Mouse (Mus musculus): Measurements from ENCODE around the gene Tmem253. TPM values are rescaled to one million over a fixed set of nuclear protein-coding genes. Genes with fewer than 3 reads are reported as not detected.

Gene Tmem253
- polyA plus RNA-seq, 1 experiment from 2014 or later: 0.63 TPM

GRCm38 (mm10) chr14:52009841-52010240, 5.6 kb upstream of the Tmem253 start:
- H3K36me3 ChIP-seq (replicated peaks): peaks cover 51% of the 10 kb centered on the region
- H3K4me1 ChIP-seq: peaks cover 86% of the 10 kb centered on the region
- H3K27me3 ChIP-seq (ENCODE audit: poor library complexity, severe bottlenecking): no peaks in the 10 kb centered on the region
- H3K27ac ChIP-seq: peak overlapping the region; percentile 100
- H3K4me3 ChIP-seq: peak overlapping the region; percentile 80
- DNase-seq (ENCODE audit: extremely low spot score, low spot score): no peak
- WGBS: 30% methylated on average over 6 of the region's 6 CpGs
- H3K9me3 ChIP-seq: no peaks in the 10 kb centered on the region

DNA sequence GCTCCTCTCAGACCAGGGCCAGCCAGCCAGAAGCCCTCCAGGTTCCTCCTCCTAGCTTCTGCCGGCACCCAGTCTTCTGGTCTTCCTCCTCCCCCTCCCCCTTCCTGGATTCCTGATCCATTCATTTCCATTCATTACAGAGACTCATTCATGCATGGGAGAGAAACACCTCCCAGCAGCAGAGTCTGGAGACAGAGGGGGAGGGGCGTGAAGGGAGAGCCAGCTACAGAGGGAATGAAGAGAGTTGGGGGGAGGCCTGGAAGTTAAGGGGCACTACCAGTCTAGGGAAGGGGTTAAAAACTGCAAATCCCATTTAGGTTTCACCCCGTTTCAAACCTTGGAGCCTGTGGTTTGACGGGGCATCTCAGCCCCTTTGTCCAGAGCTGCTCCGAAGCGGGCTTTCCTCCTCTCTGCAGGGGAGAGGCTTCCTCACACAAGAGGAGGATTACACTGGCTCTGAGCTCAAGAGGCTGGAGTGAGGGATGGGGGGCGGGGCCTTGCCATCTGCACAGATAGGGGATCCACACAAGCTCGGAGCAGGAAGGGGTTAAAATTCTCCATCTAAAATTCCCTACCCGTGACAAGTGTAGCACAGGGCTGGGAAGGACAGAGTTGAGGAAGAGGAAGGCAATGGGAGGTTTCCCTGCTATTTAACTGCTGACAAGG, 4.9 kb upstream of the Tmem253 start:
- peak; percentile 85 for DNase-seq (ENCODE audit: extremely low spot score, low spot score)
- H3K27me3 ChIP-seq (ENCODE audit: poor library complexity, severe bottlenecking): no peaks in the 10 kb centered on the region
- peak overlapping the region; percentile 80 for H3K4me3 ChIP-seq
- peaks cover 44% of the 10 kb centered on the region for H3K36me3 ChIP-seq (replicated peaks)
- WGBS: 0% methylated on average over 9 of the region's 9 CpGs
- no peaks in the 10 kb centered on the region for H3K9me3 ChIP-seq
- peak overlapping the region; percentile 100 for H3K27ac ChIP-seq
- peaks cover 86% of the 10 kb centered on the region for H3K4me1 ChIP-seq

GRCm38 (mm10) chr14:52011683-52012082, 3.8 kb upstream of the Tmem253 start:
- Histone ChIP-seq H3K36me3 (replicated peaks) (peaks cover 33% of the 10 kb centered on the region), H3K27me3 (ENCODE audit: poor library complexity, severe bottlenecking) (no peaks in the 10 kb centered on the region), H3K4me3 (peak overlapping the region; percentile 80), H3K27ac (peak overlapping the region; percentile 100), H3K9me3 (no peaks in the 10 kb centered on the region), H3K4me1 (peaks cover 86% of the 10 kb centered on the region)
- 41% methylated on average over 1 of the region's 1 CpGs for WGBS
- DNase-seq (ENCODE audit: extremely low spot score, low spot score): no peak

- no peak for DNase-seq (ENCODE audit: extremely low spot score, low spot score)
- Histone ChIP-seq H3K4me1 (peaks cover 86% of the 10 kb centered on the region), H3K27me3 (ENCODE audit: poor library complexity, severe bottlenecking) (no peaks in the 10 kb centered on the region), H3K4me3 (peak overlapping the region; percentile 80), H3K9me3 (no peaks in the 10 kb centered on the region), H3K36me3 (replicated peaks) (peaks cover 29% of the 10 kb centered on the region), H3K27ac (peak overlapping the region; percentile 100)
- 83% methylated on average over 4 of the region's 4 CpGs for WGBS
These were observed 3.4 kb upstream of the Tmem253 start for GRCm38 (mm10) chr14:52012085-52012484.

GRCm38 (mm10) chr14:52012553-52012952, 2.9 kb upstream of the Tmem253 start:
- Histone ChIP-seq H3K9me3 (no peaks in the 10 kb centered on the region), H3K27ac (peak overlapping the region; percentile 100), H3K36me3 (replicated peaks) (peaks cover 25% of the 10 kb centered on the region), H3K27me3 (ENCODE audit: poor library complexity, severe bottlenecking) (no peaks in the 10 kb centered on the region), H3K4me3 (peak overlapping the region; percentile 80), H3K4me1 (peaks cover 87% of the 10 kb centered on the region)
- 59% methylated on average over 5 of the region's 5 CpGs for WGBS
- no peak for DNase-seq (ENCODE audit: extremely low spot score, low spot score)

DNA sequence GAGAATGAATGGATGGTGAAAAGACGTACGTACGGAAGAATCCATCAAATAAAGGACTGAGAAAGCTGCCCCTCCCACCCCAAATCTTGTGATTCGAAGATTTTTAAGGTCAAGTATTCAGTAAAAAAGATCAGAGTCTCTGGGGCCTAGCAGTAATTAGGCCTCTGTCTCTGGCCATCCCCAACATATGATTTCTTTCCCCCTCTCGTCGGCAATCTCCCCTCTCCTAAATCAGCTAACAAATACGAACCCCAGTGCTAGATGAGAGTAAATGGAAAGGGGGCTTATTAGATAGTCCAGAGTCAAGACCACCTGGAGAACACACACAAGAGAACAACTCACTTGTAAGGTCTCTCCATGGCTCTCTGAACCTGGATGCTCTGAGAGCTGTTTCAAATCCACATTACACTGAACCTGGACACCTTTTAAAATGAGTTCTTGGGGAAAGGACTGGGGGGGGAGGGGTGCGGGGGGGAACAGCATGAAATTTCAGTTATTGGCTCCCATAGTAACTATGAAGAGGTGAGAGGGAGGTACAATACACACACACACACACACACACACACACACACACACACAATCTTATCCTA, 2.3 kb upstream of the Tmem253 start:
- peaks cover 90% of the 10 kb centered on the region for H3K4me1 ChIP-seq
- H3K27me3 ChIP-seq (ENCODE audit: poor library complexity, severe bottlenecking): no peaks in the 10 kb centered on the region
- peak overlapping the region; percentile 80 for H3K4me3 ChIP-seq
- H3K36me3 ChIP-seq (replicated peaks): peaks cover 25% of the 10 kb centered on the region
- H3K27ac ChIP-seq: peak overlapping the region; percentile 100
- H3K9me3 ChIP-seq: no peaks in the 10 kb centered on the region
- WGBS: 22% methylated on average over 8 of the region's 8 CpGs
- DNase-seq (ENCODE audit: extremely low spot score, low spot score): no peak

DNA sequence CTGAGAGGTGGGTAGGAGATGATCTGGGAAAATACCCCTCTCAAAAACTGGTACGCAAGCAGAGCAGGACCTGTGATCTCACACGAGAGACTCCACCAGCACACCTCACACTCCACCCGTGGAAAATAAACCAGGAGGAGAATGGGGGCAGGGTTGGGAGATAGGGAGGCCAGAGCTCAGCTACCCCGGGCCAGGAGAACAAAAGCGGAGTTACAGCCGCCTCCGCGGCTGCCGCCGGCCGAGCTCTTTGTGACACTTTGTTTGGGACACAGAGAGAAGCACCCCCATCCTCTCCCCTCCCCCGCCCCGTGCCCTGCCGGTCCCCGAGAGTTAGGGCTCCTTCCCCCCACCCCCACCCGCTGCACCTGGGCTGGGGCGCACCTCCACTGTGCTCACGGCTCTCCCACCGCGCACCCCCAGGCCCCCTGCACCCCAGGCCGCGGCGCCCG, 1.7 kb upstream of the Tmem253 start:
- peaks cover 23% of the 10 kb centered on the region for H3K36me3 ChIP-seq (replicated peaks)
- H3K4me1 ChIP-seq: peaks cover 90% of the 10 kb centered on the region
- H3K27me3 ChIP-seq (ENCODE audit: poor library complexity, severe bottlenecking): no peaks in the 10 kb centered on the region
- whole genome bisulfite sequencing: 0% methylated on average over 24 of the region's 24 CpGs
- peak; percentile 73 for DNase-seq (ENCODE audit: extremely low spot score, low spot score)
- peak overlapping the region; percentile 100 for H3K27ac ChIP-seq
- H3K9me3 ChIP-seq: no peaks in the 10 kb centered on the region
- H3K4me3 ChIP-seq: peak overlapping the region; percentile 80

- DNase-seq (ENCODE audit: extremely low spot score, low spot score): no peak
- 0% methylated on average over 14 of the region's 80 CpGs for WGBS
- peak overlapping the region; percentile 100 for H3K27ac ChIP-seq
These were observed 1.1 kb upstream of the Tmem253 start for GRCm38 (mm10) chr14:52014271-52014760.

DNA sequence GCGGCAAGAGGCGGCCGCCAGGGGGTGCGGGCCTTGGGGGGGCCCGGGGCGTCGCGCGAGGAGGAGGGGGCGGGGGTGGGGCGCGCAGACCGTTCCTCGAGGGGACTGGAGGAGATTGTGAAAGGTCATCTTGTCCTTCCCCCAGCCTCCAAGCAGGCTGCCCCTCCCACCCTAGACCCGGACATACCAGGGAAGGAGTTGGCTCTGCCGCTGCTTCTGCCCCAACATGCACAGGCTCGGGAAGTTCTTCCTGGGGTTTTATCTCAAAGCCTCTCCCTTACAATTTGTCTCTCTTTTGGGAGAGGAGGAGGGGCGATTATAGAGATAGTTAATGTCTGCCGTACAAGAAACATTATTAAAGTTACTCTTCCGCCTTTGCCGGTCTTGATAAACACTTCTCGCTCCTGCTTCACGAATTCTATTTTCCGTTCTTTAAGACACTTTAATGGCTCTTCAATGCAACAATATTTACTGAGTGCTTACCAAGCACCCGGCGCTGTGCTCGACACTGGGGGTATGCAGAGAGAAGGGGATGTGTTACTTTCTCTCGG, 622 bp upstream of the Tmem253 start:
- WGBS: 1% methylated on average over 19 of the region's 28 CpGs
- Histone ChIP-seq H3K4me3 (peak overlapping the region; percentile 80), H3K4me1 (peaks cover 90% of the 10 kb centered on the region), H3K36me3 (replicated peaks) (peaks cover 13% of the 10 kb centered on the region), H3K27me3 (ENCODE audit: poor library complexity, severe bottlenecking) (no peaks in the 10 kb centered on the region), H3K9me3 (no peaks in the 10 kb centered on the region), H3K27ac (peak overlapping the region; percentile 100)
- DNase-seq (ENCODE audit: extremely low spot score, low spot score): peak; percentile 84

More at GRCm38 (mm10) chr14:52014271-52014760, 1.1 kb upstream of the Tmem253 start:
- H3K36me3 ChIP-seq (replicated peaks): peaks cover 18% of the 10 kb centered on the region
- H3K27me3 ChIP-seq (ENCODE audit: poor library complexity, severe bottlenecking): no peaks in the 10 kb centered on the region
- peak overlapping the region; percentile 80 for H3K4me3 ChIP-seq
- peaks cover 90% of the 10 kb centered on the region for H3K4me1 ChIP-seq
- no peaks in the 10 kb centered on the region for H3K9me3 ChIP-seq

DNA sequence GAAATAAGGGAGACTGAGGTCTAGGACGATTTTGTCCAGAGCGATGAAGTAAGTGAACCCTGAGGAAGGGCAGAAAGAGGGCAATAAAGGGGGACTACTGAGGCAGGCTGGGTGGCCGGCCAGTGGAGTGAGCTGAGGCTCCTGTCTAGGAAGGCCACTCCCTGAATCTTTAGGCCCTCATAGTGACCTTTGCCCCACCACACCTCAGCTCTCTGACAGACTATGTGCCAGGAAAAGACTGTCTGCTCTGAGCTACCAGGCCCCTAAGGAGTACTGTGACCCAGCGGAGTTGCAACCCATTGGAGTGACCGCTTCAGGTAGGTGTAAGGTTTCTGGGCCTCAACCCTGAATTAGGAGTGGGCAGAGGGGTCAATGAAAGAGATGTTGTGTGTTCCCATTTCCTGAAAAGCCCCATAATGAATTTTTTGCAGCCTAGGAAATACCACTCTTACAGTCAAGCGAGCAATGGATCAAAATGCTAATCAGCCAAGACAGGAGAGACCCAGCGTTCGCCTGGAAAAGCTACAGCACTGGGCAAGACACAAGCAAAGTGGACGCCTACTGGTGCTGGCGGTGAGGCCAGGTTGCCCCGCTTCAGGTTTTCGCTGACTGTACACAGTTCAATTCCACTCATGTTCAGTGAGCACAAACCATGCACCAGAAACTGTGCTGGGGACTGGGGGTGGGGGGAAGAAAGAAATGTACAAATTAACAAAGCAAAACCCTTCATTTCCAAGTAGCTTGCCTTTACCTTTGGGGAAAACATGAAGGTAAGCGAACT, 1.4 kb downstream of the Tmem253 start:
- no peaks in the 10 kb centered on the region for H3K9me3 ChIP-seq
- peak overlapping the region; percentile 20; the same call in 1 of the 2 replicates for H3K4me3 ChIP-seq
- 76% methylated on average over 13 of the region's 13 CpGs for WGBS
- peaks cover 13% of the 10 kb centered on the region for H3K36me3 ChIP-seq (replicated peaks)
- H3K27me3 ChIP-seq (ENCODE audit: poor library complexity, severe bottlenecking): no peaks in the 10 kb centered on the region
- DNase-seq (ENCODE audit: extremely low spot score, low spot score): no peak
- peaks cover 89% of the 10 kb centered on the region for H3K4me1 ChIP-seq
- peak overlapping the region; percentile 100 for H3K27ac ChIP-seq

DNA sequence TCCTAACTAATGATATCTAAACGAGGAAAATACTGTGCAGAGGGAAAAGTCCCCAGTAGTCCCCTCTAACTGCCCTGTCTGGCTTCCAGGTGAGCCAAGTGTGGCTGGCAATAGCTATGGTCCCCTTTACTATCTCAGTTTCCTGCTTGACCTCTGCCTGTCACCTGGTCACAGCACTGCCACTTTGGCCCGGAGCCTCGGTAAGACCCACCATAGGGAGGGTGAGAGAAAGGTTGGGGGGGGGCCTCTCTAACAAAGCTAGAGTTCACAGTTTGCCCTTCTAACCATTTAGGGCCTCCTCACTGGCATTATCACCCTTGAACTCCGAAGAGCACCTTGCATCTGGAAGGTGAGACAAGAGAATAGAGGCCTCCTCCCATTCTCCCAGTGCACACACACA, 2.2 kb downstream of the Tmem253 start:
- Histone ChIP-seq H3K27ac (no peak overlapping the region; the same call in 1 of the 2 replicates), H3K9me3 (no peaks in the 10 kb centered on the region), H3K27me3 (ENCODE audit: poor library complexity, severe bottlenecking) (no peaks in the 10 kb centered on the region), H3K4me1 (peaks cover 87% of the 10 kb centered on the region), H3K4me3 (no peak overlapping the region), H3K36me3 (replicated peaks) (peaks cover 8% of the 10 kb centered on the region)
- DNase-seq (ENCODE audit: extremely low spot score, low spot score): no peak
- 81% methylated on average over 4 of the region's 4 CpGs for WGBS

- Histone ChIP-seq H3K36me3 (replicated peaks) (peaks cover 8% of the 10 kb centered on the region), H3K4me3 (peak overlapping the region; percentile 71), H3K27me3 (ENCODE audit: poor library complexity, severe bottlenecking) (no peaks in the 10 kb centered on the region), H3K4me1 (peaks cover 87% of the 10 kb centered on the region), H3K9me3 (no peaks in the 10 kb centered on the region), H3K27ac (peak overlapping the region; percentile 99)
- WGBS: 90% methylated on average over 15 of the region's 15 CpGs
- no peak for DNase-seq (ENCODE audit: extremely low spot score, low spot score)
These were observed 3.0 kb downstream of the Tmem253 start for GRCm38 (mm10) chr14:52018248-52019050.
